Mouse (Mus musculus) kidney, adult 9 months (tissue): ENCODE results near the gene Doc2g.
A peak's percentile ranks its signal among the peaks of the same experiment; 100 is the strongest.

Experiments
- DNase-seq: peaks from one replicate; pipeline ENCODE4 v3.0.0; 2022

Gene Doc2g

DNA sequence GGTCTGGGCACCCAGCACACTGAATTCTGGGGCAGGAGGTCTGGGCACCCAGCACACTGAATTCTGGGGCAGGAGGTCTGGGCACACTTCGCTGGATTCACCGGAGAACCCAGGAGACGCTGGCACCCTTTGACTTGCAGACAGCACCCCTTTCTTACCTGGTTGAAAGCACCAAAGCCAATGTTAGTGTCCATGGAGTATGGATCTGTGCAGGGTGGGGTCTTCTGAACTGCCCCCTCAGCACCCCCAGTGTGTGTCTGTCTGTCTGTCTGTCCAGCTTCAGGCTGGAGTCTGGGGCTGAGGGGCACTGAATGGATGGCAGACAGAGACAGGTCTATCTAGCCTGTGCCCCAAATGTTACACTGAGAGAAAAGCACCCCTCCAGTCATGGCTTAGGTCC lies 11.6 kb upstream of the Doc2g start:
- DNase-seq, result peak; percentile 64

DNA sequence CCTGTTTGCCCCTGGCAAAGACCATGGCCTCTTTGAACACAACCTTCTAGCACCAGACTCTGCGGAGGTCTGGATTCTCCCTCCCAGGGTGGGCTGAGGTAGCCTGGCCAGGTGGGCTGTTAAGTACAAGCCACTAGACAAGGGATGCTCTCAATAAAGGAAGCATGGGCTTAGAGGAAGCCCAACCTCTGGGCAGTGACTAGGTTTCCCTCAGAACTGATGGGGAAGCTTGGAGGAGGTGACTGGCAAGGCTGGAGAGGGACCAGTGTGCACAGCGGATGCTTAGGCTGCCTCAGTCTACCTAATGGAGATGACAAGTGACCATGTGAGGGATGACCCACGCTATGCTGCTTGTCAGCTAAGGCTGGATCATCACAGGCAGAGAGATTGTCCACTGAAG lies 11.1 kb upstream of the Doc2g start:
- peak; percentile 65 for DNase-seq

DNA sequence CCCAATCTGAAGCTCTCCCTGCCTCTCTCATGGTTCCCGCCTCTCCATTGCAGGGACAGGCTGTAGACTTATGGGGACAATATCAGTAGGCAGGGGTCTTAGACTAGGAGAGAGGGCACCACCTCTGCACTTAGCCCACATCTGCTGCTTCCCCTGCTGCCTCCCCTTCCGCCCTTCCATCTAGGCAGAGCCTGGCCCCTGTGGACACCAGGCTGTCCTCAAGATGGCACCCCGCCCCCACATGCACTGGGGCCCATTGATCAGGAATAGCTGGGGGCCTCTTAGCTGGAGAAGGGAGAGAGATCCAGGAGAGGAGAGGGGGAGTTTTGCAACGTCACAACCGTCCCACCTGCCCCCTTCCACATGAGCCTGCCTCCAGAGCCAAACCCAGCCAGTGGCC lies 10.7 kb upstream of the Doc2g start, which contains the start of gene Tbx10:
Gene Tbx10, plus strand, starts transcription at position 337 of the 400 bp plus-strand sequence.
- peak; percentile 62 for DNase-seq

DNA sequence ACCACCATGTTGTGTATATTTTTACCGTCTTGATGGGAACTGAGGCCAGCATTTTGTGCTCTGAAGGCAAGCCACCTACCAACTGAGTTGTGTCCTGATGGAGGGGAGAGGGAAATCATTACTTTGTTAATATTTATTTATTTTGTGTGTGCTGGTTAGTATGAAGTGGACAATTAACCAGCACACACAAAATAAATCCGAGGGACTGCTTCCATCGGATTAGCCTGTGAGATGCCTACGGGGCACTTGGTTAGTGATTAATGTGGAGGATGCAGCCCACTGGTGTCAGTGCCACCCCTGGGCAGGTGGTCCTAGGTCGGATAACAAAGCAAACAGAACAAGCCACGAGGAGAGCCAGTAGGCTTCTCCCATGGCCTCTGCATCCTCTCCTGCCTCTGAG lies 8.2 kb upstream of the Doc2g start:
- peak; percentile 65 for DNase-seq

DNA sequence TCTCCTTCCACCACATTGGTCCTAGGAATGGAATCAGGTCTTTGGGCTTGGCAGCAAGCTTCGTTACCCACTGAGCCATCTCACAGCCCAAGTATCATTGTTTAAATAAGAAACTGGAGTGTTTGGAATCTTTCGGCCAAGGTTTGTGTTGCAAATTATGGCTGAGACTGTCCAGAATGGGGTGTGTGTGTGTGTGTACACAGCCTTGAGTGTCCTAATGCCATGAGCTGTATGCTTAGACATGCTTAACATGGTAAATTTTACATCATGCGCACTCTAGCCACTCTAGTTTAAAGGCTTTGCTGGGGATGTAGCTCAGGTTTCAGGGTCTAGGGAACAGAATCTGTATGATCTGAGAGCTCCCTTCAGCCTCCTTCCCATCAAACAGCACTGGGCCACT lies 7.6 kb upstream of the Doc2g start:
- no peak for DNase-seq

DNA sequence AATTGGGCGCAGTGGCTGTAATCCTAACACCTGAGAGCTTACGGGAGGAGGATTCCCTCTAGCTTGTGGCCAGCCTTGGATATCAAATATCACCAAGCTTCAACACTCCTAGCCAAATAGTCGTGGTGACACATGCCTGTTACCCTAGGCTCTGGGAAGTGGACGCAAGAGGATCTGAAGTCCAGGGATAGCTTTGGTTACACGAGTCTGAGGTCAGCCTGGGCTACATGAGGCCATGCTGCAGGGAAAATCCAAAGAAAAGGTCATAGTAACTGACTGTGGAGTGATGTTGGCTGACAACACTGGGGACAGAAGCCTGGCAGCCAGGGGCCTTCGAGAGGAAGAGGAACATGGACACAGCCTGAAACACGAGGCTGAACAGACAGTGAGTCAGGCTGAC lies 7.0 kb upstream of the Doc2g start:
- no peak for DNase-seq

DNA sequence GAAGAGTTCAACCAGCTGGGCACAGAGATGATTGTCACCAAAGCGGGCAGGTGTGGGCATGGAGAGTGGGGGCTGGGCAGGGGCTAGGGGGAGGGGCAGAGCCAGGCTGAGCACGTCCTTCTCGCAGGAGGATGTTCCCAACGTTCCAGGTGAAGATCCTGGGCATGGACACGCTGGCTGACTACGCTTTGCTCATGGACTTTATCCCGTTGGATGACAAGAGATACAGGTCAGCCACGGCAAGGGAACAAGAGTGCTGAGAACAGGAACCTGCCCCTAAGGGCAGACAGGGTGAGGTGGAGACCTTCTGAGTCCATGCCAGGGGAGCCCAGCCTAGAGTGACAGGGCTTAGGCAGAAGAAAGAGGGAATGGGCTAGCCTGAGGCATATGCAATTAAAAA lies 6.4 kb upstream of the Doc2g start:
- DNase-seq, result peak; percentile 74

DNA sequence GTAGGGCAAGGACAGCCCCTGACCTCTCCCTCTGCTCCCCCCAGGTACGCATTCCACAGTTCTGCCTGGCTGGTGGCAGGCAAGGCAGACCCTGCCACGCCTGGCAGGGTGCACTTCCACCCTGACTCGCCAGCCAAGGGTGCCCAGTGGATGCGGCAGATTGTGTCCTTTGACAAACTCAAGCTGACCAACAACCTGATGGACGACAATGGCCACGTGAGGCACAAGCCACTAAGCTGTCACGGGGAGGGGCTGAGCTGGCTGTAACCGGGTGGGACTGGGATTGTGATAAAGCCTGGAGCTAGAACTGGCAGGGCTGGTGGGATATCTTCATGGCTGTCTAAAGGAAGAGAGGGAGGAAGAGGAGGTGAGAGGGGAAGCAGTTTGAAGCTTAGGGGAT lies 5.9 kb upstream of the Doc2g start:
- DNase-seq, result no peak

DNA sequence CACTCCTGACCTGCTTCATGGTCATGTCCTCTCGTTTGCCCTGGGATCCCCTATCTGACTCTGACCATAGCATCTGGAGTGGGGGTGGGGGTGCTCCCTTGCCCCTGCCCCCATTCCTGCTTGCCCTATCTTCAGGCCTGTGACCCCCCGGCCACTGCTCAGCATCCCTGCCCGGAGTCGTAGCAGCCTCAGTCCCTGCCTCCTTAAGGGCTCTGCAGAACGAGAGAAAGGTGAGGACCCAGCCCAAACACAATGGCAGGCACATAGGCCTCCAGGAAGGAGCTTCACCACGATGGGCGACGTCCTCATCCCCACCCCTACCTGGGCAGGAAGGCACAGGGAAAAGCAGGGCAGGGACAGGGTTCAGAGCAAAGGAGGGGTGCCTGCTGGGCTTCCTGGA lies 4.8 kb upstream of the Doc2g start:
- DNase-seq, result no peak

DNA sequence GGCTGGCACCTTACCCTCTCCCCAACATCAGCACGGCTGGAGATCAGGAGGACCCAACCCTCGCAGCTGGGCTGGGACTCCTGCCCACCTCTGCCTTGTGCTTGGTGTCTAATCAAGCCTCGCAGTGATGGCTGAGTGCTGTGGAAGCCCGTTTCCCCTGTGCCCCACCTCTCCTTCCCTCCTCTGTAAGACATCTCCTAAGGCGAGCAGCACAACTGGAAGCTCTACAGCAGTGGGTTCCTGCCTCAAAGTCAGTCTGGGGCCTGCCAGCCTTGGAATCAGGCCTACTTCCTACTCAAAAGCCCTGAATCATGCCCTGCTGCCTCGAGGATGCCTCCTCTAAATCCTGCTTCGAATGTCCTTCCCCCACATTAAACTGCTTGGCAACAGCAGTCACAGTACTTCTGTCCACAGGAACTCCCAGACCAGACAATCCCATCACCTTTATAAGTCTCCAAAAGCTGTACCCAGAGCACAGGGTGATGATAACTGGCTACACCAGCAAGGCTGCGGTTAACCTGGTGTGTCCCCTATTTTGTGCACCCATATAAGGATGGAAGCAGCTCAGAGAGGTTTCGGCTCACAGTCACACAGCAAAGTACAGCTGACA lies 3.9 kb upstream of the Doc2g start:
- DNase-seq, result no peak

DNA sequence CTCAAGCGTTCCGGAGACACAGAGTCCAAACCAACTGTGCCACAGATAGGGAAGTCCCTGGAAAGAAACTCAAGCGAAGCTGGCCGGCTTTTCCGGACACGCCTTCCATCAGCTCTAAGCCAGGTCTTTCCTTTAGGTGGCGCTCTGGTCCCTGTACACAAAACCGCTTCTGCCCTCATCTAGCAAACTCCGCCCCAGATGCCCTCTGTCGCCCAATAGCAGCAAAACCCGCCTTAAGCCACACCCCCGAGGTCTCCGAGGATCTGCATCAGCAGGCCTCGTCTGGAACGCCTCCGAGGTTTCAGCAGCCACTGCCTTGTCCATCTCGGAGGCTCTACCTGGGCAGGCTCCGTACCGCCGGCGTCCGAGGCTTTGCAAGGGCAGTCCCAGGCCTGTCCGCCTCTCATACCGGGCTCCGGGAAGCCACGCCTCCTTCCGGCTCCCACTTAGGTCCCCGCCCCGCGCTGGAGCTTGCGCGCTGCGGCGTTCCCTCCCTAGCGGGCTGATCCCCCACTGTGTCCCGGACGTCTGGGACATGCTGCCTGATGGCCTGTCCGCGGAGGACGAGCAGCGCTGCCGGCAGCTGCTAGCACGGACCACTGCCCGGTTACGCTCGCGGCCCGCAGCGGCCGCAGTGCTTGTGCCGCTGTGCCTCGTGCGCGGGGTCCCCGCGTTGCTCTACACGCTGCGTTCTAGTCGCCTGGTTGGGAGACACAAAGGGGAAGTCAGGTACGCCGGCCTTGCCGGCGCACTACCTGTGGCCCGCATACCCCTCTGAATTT lies 2.8 kb upstream of the Doc2g start, which contains the start of the genes Nudt8 and Gm49405:
Gene Nudt8, plus strand, starts transcription at position 462 of the 782 bp plus-strand sequence.
Gene Gm49405, plus strand, starts transcription at position 508 of the 782 bp plus-strand sequence.
- DNase-seq, result peak; percentile 99

DNA sequence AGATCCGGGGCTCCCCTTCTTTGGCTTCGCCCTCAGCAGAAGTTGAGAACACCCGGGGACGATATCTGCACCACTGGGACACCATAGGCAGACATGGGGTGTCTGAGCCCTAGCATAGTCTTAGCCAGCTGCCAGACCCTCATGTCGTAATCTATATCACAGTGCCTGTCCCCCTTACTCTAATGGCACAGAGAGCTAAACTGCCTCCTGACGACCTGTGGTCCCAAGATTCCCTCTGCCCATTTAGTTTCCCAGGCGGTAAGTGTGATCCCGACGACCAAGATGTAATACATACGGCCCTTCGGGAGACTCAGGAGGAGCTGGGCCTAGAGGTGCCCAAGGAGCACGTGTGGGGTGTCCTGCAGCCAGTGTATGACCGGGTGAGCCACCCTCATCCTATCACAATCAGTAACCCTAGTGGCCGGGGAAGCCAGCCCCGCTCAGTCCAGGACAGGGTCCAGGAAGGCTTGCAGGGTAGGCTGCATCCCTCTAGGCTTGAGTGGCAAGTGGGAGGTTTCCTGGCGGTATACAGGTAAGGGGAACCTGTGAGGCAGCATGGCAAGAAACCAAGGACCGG lies 2.1 kb upstream of the Doc2g start:
- no peak for DNase-seq

DNA sequence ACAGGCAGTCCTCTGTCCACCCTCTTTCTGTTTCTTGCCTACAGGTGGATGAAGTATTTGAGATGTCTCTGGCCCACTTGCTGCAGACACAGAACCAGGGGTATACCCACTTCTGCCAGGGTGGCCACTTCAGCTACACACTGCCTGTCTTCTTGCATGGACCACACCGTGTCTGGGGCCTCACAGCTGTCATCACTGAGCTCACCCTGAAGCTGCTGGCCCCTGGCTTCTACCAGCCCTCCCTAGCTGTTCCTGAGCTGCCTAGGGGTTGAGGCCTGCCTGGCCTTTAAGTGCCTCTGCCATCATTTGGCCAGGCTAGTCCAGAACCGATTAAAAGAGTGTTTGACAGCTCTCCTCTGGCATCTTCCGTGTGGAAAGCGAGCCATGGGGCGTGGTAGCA lies 1.4 kb upstream of the Doc2g start:
- no peak for DNase-seq

DNA sequence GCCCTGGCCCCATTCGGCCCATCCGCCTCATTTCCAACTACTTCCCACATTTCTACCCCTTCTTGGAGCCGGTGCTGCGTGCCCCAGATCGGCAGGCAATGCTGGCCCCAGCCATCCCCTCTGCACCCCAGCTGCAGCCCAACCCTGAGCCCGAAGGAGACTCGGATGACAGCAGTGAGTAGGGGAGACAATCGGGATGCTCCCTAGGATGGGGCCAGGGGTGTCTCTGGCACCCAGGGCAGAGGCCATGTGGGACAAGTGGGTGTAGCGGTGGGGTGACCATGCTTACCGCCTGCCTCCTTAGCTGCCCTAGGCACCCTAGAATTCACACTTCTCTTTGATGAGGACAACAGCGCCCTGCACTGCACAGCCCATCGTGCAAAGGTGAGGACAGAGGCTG lies 528 bp downstream of the Doc2g start:
- no peak for DNase-seq

DNA sequence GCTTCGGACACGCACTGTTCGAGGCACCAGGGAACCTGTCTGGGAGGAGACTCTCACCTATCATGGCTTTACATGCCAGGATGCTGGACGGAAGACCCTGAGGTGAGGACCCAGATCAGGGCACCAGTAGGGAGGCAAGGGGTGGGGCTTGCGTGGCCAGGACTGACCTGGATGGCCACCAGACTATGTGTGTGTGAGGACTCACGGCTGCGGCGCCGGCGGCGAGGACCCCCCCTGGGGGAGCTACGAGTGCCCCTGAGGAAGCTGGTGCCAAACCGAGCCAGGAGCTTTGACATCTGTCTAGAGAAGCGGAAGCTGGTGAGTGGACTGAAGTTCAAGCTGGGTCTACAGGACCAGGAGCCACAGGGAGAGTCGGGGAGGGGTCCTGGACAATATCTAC lies 1.2 kb downstream of the Doc2g start:
- DNase-seq, result no peak

DNA sequence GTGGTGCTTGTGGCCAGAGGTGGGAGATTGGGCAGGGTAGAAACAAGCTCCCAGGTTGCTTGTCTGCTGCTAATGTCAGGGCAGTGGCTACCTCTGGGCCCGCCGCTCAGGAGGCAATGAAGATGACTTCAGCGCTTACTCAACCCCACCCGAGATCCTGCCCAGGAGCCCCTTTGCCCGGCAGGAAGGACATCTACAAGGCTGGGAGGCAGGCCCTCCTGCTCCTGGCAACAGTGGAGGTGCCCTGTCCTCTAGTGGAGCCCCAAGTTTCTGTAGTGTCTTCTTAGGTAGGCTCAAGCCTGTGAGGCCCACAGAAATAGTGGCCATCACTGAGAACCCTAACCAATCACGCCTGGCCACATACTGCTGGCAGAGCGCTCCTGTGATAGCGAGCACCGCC lies 2.0 kb downstream of the Doc2g start:
- no peak for DNase-seq

DNA sequence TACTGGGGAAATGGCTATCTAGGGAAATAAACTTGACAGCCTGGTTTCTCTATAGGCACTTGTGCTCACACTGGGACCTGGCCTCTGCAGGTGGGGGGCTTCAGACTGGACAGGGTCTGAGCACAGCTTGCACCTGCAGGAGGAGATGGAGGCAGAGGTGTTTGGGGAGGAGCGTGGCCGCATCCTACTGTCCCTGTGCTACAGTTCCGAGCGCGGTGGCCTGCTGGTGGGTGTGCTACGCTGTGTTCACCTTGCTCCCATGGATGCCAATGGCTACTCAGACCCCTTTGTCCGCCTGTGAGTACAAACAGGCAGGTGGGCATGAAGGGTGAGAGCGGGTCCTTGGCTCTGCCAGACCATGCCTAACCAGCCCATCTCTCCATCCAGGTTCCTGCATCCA lies 2.9 kb downstream of the Doc2g start:
- no peak for DNase-seq

DNA sequence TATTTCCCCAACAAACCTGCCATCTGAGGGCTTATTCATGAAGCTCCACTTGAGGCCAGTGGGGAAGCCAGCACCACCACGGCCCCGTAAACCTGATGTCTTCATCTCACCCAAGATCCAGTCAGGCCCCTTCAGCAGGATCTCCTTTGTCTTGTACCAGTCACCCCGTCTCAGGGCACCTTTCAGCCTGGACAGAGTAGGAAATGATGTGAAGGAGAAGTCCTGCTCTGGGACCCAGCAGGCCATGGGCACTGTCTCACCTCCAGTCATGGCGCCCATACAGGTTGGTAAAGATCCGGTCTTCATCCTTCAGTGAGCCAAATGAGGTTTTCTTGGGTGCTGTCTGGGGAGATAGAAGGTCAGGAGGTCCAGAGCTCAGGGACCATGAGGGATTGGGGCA lies 8.0 kb downstream of the Doc2g start:
- no peak for DNase-seq

DNA sequence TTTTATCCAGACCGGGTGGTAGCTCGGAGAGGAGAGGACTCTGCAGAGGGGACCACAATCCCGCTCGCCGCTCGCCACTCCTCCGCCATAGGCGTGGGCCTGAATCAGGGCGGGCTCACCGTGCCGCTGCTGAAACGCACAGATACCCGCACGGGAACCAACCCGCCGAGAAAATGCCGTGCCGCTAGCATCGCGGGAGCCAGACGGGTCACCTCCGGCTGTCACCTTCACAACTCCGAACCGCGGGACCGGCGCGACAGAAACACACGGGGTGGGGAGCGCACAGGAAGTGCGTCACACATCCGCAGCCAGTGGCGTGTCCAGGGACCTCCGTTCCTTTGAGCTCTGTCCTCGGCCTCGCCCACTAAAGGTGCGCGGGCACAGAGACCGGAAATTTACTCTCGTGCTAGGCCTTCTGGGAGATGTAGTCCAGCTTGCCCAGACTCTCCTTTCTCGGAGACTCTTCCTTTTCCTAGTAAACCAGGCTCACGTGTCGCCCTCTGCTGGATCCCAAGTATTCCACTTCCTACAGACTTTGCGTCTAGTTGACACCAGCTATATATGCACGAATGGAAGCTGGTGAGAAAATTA lies 9.4 kb downstream of the Doc2g start, which contains the start of gene Ndufv1:
Gene Ndufv1, minus strand, starts transcription at position 375 of the 591 bp plus-strand sequence.
- peak; percentile 99 for DNase-seq

DNA sequence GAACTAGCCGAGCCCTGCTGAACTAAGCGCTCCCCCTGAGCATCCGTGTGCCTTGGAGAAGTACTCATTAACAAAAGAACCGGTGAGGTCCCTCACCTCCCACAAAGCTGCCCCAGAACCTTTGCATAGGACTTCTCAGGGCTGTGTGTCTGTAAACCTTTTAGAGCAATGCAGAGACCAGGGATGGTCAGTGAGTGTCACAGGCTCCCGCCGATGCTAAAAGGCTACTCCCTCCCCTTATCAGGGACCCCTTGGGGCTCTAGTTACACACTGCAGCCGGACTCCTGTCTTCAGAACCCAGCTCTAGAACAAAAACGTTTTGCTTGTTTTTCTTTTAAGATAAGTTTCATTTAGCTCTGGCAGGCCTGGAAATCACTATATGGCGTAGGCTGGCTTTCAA lies 10.0 kb downstream of the Doc2g start:
- DNase-seq, result no peak

DNA sequence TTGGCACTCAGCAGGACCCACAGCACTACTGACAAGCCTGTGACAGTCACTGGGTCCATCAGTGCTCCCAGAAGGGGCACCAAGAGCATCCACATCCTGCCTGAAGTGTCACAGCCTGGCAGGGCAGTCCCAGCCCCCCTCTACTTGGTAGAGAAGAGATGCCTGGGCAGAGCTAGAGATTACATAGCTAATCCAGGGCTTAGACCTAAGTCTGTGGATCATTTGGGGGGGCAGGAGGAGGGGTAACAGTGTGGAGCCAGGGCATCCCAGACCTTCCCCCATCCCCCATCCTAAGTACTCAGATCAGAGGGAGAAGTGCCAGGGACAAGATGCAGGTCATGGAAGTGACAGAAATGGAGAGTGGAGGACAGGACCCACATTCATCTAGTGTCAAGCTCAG lies 11.7 kb downstream of the Doc2g start:
- DNase-seq, result no peak

DNA sequence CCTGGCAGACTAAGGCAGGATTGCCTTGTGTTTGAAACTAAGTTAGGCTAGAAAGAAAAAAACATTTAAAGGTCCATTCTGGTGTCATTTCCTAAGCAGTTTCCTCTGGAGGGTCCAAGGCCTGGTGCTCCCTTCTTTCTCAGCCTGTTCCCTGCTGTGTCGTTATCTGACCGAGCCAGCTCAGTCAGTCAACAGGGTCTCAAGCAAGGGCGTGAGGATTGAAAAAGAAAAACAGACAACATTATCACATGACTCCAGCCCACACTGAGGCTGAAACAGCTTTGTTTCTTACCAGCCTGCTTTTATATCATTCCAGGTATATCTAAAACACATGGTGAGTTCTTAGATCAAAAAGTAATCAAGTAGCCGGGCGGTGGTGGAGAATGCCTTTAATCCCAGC lies 12.5 kb downstream of the Doc2g start:
- no peak for DNase-seq

DNA sequence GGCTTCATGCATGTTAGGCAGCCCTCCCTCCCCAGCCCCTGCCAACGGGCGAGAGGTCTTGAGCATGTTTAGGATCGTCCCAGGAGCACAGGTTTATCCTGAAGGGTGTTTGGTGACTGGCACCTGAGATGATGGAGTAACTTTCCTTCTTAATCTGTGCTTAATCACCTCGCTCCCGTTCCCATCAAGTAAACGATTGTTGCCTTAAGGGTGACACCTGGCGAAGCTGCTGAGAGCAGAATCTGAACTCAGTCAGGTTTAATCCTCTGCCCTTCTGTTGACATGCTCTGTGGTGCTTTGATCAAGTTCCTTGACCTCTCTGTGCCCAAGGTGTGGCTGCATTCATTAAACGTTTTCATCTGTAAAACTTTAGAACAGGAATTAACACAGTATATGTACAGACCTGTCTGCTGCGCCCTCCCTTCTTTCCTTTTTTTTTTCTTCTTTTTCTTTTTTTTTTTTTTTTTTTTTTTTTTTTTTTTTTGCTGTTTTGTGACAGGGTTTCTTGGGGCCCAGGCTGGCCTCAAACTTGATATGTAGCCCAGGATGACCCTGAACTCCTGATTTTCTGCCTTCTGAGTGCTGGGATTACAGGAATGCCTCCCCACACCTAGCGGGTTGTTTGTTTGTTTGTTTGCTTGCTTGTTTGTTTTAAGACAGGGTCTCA lies 14.9 kb downstream of the Doc2g start:
- DNase-seq, result no peak
